Mouse (Mus musculus) testis, adult 10 weeks (tissue): ENCODE results near the gene Olfr597. TPM values are rescaled to one million over a fixed set of nuclear protein-coding genes. Genes with fewer than 3 reads are reported as not detected.

Experiments used
- polyA plus RNA-seq: library from polyadenylated mRNA; stranded (reverse); fragments of 350-450 nt; fragmentation: Illumina TruSeq; extraction: RNeasy Lipid Tissue Mini Kit (QIAGEN cat#74804); gene quantifications from one replicate; pipeline ENCODE4 v1.2.3, GENCODE M21; 2014; ENCODE audit warnings: low read depth, low replicate concordance

The Olfr597 gene
- not detected for polyA plus RNA-seq

DNA sequence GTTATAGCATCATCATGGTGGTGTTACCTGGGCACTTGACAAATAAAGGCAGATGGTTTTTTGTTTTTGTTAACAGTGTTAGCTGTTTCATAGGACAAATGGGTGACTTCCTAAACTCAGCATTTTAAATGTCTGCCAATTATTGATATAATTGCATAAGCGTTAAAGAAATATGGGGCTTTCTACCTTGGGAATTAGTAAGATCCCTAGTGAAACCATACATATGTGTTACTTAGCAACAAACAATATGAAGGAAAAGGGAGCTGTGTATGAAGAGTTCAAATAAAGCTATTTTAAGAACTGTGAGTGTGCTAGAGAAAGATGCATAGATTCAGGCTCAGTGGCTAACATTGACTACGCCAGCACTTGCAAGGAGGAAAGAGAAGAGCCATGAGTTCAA lies at the start of gene Olfr597:
Olfr597 (plus strand) TSS at position 301 of the 400 bp plus-strand sequence.

DNA sequence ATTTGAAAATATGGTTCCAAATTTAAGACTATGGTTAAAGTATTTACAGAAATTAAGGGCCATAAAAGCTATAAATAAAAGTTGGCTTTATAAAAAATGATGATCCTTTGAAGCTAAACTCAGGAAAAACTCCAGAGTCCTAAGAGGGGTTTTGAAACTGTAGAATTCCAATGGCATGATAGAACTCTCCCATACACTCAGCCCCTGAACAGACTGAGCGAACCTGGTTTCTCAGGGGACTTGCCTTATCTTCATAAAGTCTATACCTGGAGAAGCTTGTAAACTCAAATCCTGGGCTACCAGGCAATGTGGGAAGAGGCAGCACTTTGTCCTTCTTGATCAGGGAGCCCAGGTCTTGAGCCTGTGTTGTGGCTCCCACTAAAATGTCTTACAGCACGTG lies 10.8 kb upstream of the Olfr597 start, which contains the start of gene Olfr596:
Olfr596 (plus strand) TSS at position 301 of the 400 bp plus-strand sequence.

DNA sequence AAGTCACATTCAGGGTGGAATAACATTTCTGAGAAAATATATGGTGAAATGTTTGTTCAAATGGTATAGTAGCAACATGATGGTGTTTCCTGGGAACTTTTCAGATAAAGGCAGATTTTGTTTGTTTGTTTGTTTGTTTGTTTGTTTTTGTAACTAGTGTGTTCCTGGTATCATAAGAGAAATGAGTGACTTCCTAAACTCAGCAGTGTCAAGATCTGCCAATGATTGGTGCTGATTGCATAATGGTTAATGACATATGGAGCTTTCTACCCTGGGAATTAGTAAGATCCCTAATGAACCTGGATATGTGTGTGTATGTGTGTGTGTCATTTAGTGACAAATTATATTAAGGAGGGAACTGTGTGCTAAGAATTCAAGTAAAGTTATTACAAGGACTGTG lies 7.2 kb downstream of the Olfr597 start, which contains the start of gene Olfr598:
Olfr598 (plus strand) TSS at position 301 of the 400 bp plus-strand sequence.

DNA sequence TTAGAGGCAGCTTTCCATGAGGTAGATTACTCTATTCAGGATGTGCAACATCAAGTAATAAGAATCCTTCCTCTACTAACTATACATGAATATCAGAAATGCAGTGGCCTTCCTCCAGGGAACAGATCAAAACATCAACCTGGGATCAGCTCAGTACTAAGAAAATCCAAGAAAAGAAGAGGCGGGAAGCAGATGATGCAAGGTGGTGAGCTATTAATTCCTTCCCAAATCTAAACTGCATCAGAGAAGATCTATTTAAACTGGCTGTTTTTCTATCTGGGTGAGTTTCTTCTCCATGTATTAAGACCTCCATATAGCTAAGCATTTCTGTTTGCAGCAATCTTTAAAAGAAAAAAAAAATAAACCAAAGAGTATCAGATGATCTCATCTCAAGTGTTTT lies 19.5 kb downstream of the Olfr597 start, which contains the start of gene Olfr599:
Olfr599 (plus strand) TSS at position 301 of the 400 bp plus-strand sequence.

DNA sequence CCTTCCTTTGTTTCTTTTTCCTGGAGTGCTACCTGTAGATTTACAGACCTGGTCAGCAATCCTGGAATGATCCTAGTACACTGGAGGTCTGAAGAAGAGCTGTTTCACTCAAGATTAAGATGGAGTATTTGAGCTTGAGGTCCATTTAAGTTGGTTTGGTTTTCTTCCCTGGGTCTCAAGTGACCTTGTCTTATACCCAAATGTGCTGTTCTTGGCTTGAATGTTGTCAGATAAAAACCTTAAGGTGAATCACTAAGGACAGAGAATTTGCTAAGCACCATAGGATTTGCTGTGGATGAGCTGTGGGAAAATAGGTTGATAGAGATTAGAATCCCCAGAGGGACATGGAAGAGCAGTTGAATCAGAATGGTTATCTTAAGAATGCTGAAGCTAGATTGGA lies 33.5 kb downstream of the Olfr597 start, which contains the start of gene Olfr600:
Olfr600 (minus strand) TSS at position 101 of the 400 bp plus-strand sequence.

DNA sequence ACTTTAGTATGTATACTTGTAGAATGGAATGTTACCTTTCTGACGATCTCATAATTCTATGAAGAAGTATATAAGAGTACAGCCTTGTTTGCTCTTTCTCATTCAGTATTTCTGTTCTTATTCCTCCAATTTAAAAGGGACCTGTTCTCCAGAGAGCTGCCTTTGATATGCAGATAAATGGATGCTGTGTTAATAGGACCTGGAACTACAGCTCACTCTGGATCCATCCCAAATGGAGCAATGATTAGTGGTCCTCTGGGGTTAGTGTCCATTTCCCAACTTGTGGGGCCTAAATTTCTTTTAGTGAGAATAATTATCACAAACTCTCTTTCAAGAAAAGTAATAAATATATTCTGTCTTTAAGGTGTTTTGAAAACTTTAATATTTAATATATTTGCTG lies 46.4 kb downstream of the Olfr597 start, which contains the start of gene Olfr601:
Olfr601 (minus strand) TSS at position 101 of the 400 bp plus-strand sequence.

Other genes with a start within 250 kb of the Olfr597 start
- not detected for gene Olfr584, start 234.4 kb upstream of the Olfr597 start, polyA plus RNA-seq
- not detected for gene Olfr585, start 218.6 kb upstream of the Olfr597 start, polyA plus RNA-seq
- not detected for gene Olfr586, start 190.7 kb upstream of the Olfr597 start, polyA plus RNA-seq
- not detected for gene Olfr588-ps1, start 175.4 kb upstream of the Olfr597 start, polyA plus RNA-seq
- not detected for gene Olfr589, start 160.0 kb upstream of the Olfr597 start, polyA plus RNA-seq
- gene Olfr591, start 138.0 kb upstream of the Olfr597 start, polyA plus RNA-seq, result not detected
- gene Olfr592, start 131.5 kb upstream of the Olfr597 start, polyA plus RNA-seq, result not detected
- not detected for gene Olfr593, start 104.5 kb upstream of the Olfr597 start, polyA plus RNA-seq
- not detected for gene Olfr594, start 99.3 kb upstream of the Olfr597 start, polyA plus RNA-seq
- not detected for gene Usp17ld, start 63.8 kb upstream of the Olfr597 start, polyA plus RNA-seq
- not detected for gene Olfr596, start 10.7 kb upstream of the Olfr597 start, polyA plus RNA-seq
- not detected for gene Olfr598, start 7.3 kb downstream of the Olfr597 start, polyA plus RNA-seq
- not detected for gene Olfr599, start 19.6 kb downstream of the Olfr597 start, polyA plus RNA-seq
- gene Olfr600, start 33.4 kb downstream of the Olfr597 start, polyA plus RNA-seq, result not detected
- gene Olfr601, start 46.3 kb downstream of the Olfr597 start, polyA plus RNA-seq, result not detected
- not detected for gene Olfr603, start 69.9 kb downstream of the Olfr597 start, polyA plus RNA-seq
- gene Usp17lc, start 98.8 kb downstream of the Olfr597 start, polyA plus RNA-seq, result not detected
- gene Olfr605, start 129.1 kb downstream of the Olfr597 start, polyA plus RNA-seq, result not detected
- gene Olfr606, start 132.7 kb downstream of the Olfr597 start, polyA plus RNA-seq, result not detected
- not detected for gene Olfr607, start 147.8 kb downstream of the Olfr597 start, polyA plus RNA-seq
- not detected for gene Olfr608, start 153.6 kb downstream of the Olfr597 start, polyA plus RNA-seq
- gene Olfr609, start 181.7 kb downstream of the Olfr597 start, polyA plus RNA-seq, result not detected
- gene Olfr610, start 195.8 kb downstream of the Olfr597 start, polyA plus RNA-seq, result not detected
- gene Olfr611, start 204.5 kb downstream of the Olfr597 start, polyA plus RNA-seq, result not detected
- not detected for gene Olfr612, start 226.4 kb downstream of the Olfr597 start, polyA plus RNA-seq
- not detected for gene Olfr613, start 231.8 kb downstream of the Olfr597 start, polyA plus RNA-seq
- gene Olfr615, start 239.8 kb downstream of the Olfr597 start, polyA plus RNA-seq, result not detected